7 mouse cellular contexts compared by ENCODE assay signal in the genomic region with DNA sequence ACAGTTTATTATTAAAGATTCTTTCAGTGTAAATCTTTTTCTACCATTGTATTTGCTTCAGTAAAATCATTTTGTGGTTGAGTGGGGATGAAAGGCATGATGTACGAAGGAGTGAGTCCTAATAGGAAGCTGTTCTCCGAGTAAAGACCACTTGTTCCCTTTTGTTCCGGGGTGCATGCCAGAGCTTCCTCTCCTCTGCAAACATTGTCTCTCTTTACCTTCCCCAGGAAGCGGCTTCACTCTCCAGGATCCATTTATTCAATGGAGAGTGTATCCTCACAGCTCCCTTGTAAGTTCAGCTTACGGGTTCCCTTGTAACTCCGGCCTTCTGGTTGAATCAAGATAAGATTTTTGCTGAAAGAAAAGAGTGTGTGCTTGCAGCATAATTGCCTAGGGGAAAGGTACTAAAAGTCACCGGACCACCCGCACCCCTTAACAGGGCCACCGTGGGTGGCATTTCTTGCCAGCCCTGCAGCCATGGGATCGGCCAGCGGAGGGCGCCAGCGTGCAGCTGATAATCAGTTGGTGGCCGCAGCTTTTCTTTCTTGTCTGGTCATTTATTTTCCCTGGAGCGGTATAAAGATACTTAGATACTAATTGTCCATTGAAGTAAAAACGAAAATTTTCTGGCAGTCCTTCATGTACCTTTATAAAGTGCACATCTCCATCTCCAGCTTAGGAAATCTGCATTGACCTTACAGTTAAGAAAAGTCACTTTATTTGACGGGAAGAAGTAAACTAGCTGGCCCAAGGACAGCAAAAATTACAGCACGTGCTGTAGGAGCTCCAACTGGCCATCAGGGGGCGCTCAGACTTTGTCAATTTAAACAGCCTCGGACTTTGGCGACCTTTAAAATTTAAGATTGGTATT. TPM values are rescaled to one million over a fixed set of nuclear protein-coding genes. Genes with fewer than 3 reads are reported as not detected.
DNase-seq lines count a peak whose midpoint lies in the region; ATAC-seq lines count a peak whose summit lies in the region.

No protein-coding gene starts in this region.

- peak overlapping the region; percentile 32; the same call in 1 of the 2 replicates for H3K9ac ChIP-seq in embryonic facial prominence, embryonic 11.5 days (replicated peaks; ENCODE audit: low read length)
- no peak overlapping the region; the same call in none of the 2 replicates for H3K9ac ChIP-seq in midbrain, embryonic 12.5 days (replicated peaks)

- intact Hi-C loops in left cerebral cortex, postnatal 4 days (cut with DNase I), result loop anchor here (2.0 to 10.0 kb wide), 2 partner anchors 220 to 324 kb away; no protein-coding TSS in a partner anchor

- H3K4me2 ChIP-seq in embryonic facial prominence, embryonic 11.5 days (ENCODE audit: low read depth, low read length), result peak overlapping the region; percentile 50
- H3K4me2 ChIP-seq in midbrain, embryonic 12.5 days (replicated peaks), result peak overlapping the region; percentile 55

- no peaks in the 10 kb centered on the region for H3K36me3 ChIP-seq in embryonic facial prominence, embryonic 11.5 days (replicated peaks; ENCODE audit: control insufficient read depth, insufficient read depth, low read depth, low read length)
- H3K36me3 ChIP-seq in midbrain, embryonic 12.5 days, result 0 out of 2 replicates have a peak, but pooled peaks cover 2% of the 10 kb centered on the region

- H3K27ac ChIP-seq in embryonic facial prominence, embryonic 11.5 days (replicated peaks; ENCODE audit: low read depth, low read length), result no peak overlapping the region
- H3K27ac ChIP-seq in midbrain, embryonic 12.5 days (replicated peaks), result peak overlapping the region; percentile 74

- H3K9me3 ChIP-seq in embryonic facial prominence, embryonic 11.5 days (replicated peaks; ENCODE audit: control insufficient read depth, low read length), result no peaks in the 10 kb centered on the region
- H3K9me3 ChIP-seq in midbrain, embryonic 12.5 days, result peaks cover 5% of the 10 kb centered on the region; the same call in 1 of the 2 replicates

- H3K4me1 ChIP-seq in embryonic facial prominence, embryonic 11.5 days (ENCODE audit: control insufficient read depth, insufficient read depth, low read length), result no peaks in the 10 kb centered on the region
- H3K4me1 ChIP-seq in midbrain, embryonic 12.5 days, result peaks cover 20% of the 10 kb centered on the region; the same call in 1 of the 2 replicates

- WGBS in embryonic facial prominence, embryonic 11.5 days, result 2% methylated on average over 21 of the region's 21 CpGs
- WGBS in midbrain, embryonic 12.5 days, result under 1% methylated on average over 21 of the region's 21 CpGs

- peak; percentile 90 for DNase-seq in adrenal gland, postnatal 14 days
- DNase-seq in embryonic facial prominence, embryonic 11.5 days (ENCODE audit: low spot score), result peak; percentile 86
- peak; percentile 95 for DNase-seq in heart, adult 11 months
- peak; percentile 63 for DNase-seq in kidney, adult 11 months
- DNase-seq in left cerebral cortex, postnatal 4 days, result peak; percentile 89
- DNase-seq in skeletal muscle tissue, adult 2 months (ENCODE audit: low read depth, low spot score), result peak; percentile 19

- peak overlapping the region; percentile 26; the same call in 1 of the 2 replicates for H3K4me3 ChIP-seq in embryonic facial prominence, embryonic 11.5 days (ENCODE audit: low read depth, low read length)
- H3K4me3 ChIP-seq in midbrain, embryonic 12.5 days, result peak overlapping the region; percentile 30

- no peaks in the 10 kb centered on the region for H3K27me3 ChIP-seq in embryonic facial prominence, embryonic 11.5 days (ENCODE audit: control insufficient read depth, insufficient read depth, low read length)
- H3K27me3 ChIP-seq in midbrain, embryonic 12.5 days, result peaks cover 54% of the 10 kb centered on the region

- peak; percentile 56; the same call in 1 of the 2 replicates for ATAC-seq in embryonic facial prominence, embryonic 11.5 days (replicated peaks; ENCODE audit: insufficient number of reproducible peaks, low FRiP score, low TSS enrichment, low read depth)
- ATAC-seq in midbrain, embryonic 12.5 days (ENCODE audit: low FRiP score, low read depth), result peak; percentile 67

RNA-seq across cellular contexts. Expression of a gene that starts 53.6 kb away (rescaled TPM):
- 52.9 and 63.5 TPM in 2 replicates for total RNA-seq in adrenal gland, postnatal 14 days (2021)
- polyA plus RNA-seq in embryonic facial prominence, embryonic 11.5 days (2014; fragmentation: Nextera tagmentation; extraction: Ambion mirVana), result 123 and 128 TPM in 2 replicates
- total RNA-seq in left cerebral cortex, postnatal 4 days (2021), result 10 to 100 TPM; 92.3 to 94.5 TPM
- polyA plus RNA-seq in midbrain, embryonic 12.5 days (2016; fragmentation: Nextera tagmentation; extraction: Ambion mirVana), result 91.3 and 92.7 TPM in 2 replicates

Comparison
In these comparisons a context has a peak if more than half of its experiments do, and no peak if none do; other contexts are left out.
1. DNase-seq: peak in every context shown above with its lines; median percentile 95 in heart, adult 11 months; 90 in adrenal gland, postnatal 14 days; 89 in left cerebral cortex, postnatal 4 days; 86 in embryonic facial prominence, embryonic 11.5 days; 63 in kidney, adult 11 months; 19 in skeletal muscle tissue, adult 2 months.